Mouse (Mus musculus): ENCODE measurements around the gene Aldob. TPM values are rescaled to one million over a fixed set of nuclear protein-coding genes. Genes with fewer than 3 reads are reported as not detected.
A peak's percentile ranks its signal among the peaks of the same experiment; 100 is the strongest.

Aldob gene
- polyA plus RNA-seq, 1 experiment from 2014 or later, result 2,616 TPM

DNA sequence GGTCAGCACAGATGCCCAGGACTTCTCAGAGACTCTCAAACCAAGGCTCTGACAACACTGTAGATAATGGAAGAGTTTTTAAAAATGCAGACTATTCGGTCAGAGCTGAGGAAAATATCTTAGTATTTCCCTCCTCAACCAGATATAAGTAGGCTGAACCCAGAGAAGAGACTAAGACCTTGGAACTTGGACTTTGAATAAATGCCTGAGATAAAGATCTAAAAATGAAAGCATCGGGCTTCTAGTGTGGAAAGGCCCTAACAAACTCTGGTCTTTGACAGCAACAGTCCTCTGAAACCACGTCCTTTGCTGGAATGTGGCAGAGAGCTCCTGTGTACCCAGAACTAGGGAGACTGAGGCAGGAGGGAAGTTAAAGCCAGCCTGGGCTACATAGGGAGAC lies 43.0 kb downstream of the Aldob start, which contains the start of gene Baat:
Gene Baat, minus strand, starts transcription at position 172 of the 400 bp plus-strand sequence.
- H3K9ac ChIP-seq (replicated peaks), result peak within 1 kb of the TSS; percentile 31
- no peak for DNase-seq
- no peak within 1 kb of the TSS for H3K4me3 ChIP-seq (ENCODE audit: low read depth, low read length)
- WGBS (ENCODE audit: insufficient replicate concordance), result 51% methylated on average over 3 of the region's 3 CpGs
- H3K4me1 ChIP-seq (ENCODE audit: insufficient read depth), result peaks cover 8% of the 10 kb centered on the region
- peak within 1 kb of the TSS; percentile 76 for H3K27ac ChIP-seq (ENCODE audit: low read depth)
- no peaks in the 10 kb centered on the region for H3K36me3 ChIP-seq (replicated peaks; ENCODE audit: insufficient read depth, low read length)
- TF ChIP-seq CTCF (IDR thresholded peaks at IDR 0.05; ENCODE audit: low read depth), result no peak
- no peak for TF ChIP-seq EP300 (IDR thresholded peaks at IDR 0.05; ENCODE audit: low read depth)
- peak within 1 kb of the TSS; percentile 42 for H3K4me2 ChIP-seq (ENCODE audit: low read depth, low read length)
- H3K27me3 ChIP-seq (ENCODE audit: insufficient read depth, low read length), result no peaks in the 10 kb centered on the region
- no peaks in the 10 kb centered on the region for H3K9me3 ChIP-seq (ENCODE audit: low read length)
- ATAC-seq, result no peak

DNA sequence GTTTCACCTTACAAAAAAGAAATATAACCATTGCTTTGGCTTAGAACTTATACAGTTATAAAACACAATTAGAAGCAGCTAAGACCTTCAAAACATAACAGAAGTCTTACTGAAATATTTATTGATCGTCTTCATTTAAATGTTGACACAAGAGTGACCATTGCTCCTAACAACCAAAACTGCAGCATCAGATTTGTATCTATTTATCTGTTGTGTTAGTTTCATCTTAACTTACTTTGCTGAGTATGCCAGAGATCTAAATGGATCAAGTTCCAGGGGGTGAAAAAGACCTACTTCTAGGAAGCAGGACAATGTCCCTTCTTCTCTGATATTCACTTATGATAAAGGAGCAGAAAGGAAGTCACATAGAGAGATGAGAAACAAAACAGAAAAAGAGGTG lies 45.8 kb downstream of the Aldob start:
- peak overlapping the region; percentile 56 for H3K27ac ChIP-seq (ENCODE audit: low read depth)
- peak overlapping the region; percentile 1; the same call in 1 of the 2 replicates for H3K4me2 ChIP-seq (ENCODE audit: low read depth, low read length)
- no peak overlapping the region for H3K9ac ChIP-seq (replicated peaks)

More for the DNA sequence above, 45.8 kb downstream of the Aldob start:
- TF ChIP-seq EP300 (IDR thresholded peaks at IDR 0.05; ENCODE audit: low read depth) (no peak), CTCF (IDR thresholded peaks at IDR 0.05; ENCODE audit: low read depth) (no peak)
- Histone ChIP-seq H3K27me3 (ENCODE audit: insufficient read depth, low read length) (no peaks in the 10 kb centered on the region), H3K9me3 (ENCODE audit: low read length) (no peaks in the 10 kb centered on the region), H3K4me1 (ENCODE audit: insufficient read depth) (peaks cover 8% of the 10 kb centered on the region), H3K36me3 (replicated peaks; ENCODE audit: insufficient read depth, low read length) (no peaks in the 10 kb centered on the region), H3K4me3 (ENCODE audit: low read depth, low read length) (no peak overlapping the region)
- WGBS (ENCODE audit: insufficient replicate concordance), result 62% methylated on average over 1 of the region's 1 CpGs
- no peak for ATAC-seq
- DNase-seq, result no peak

Other genes with a start within 250 kb of the Aldob start
- 8.7 and 13.6 TPM in 2 replicates for gene Acnat2, start 141.4 kb downstream of the Aldob start, polyA plus RNA-seq (2015; fragmentation: Nextera tagmentation; extraction: Ambion mirVana)
- gene Acnat1, start 75.6 kb downstream of the Aldob start, polyA plus RNA-seq (2015; fragmentation: Nextera tagmentation; extraction: Ambion mirVana), result 3.5 and 4.4 TPM in 2 replicates
- 16.6 and 18.2 TPM in 2 replicates for gene Baat, start 43.0 kb downstream of the Aldob start, polyA plus RNA-seq (2015; fragmentation: Nextera tagmentation; extraction: Ambion mirVana)
- gene Mrpl50, start 28.5 kb downstream of the Aldob start, polyA plus RNA-seq (2015; fragmentation: Nextera tagmentation; extraction: Ambion mirVana), result 64.3 and 66.1 TPM in 2 replicates
- gene Zfp189, start 28.4 kb downstream of the Aldob start, polyA plus RNA-seq (2015; fragmentation: Nextera tagmentation; extraction: Ambion mirVana), result 2.2 and 2.5 TPM in 2 replicates
- gene Tmem246, start 48.3 kb upstream of the Aldob start, polyA plus RNA-seq (2015; fragmentation: Nextera tagmentation; extraction: Ambion mirVana), result 3.3 and 3.9 TPM in 2 replicates
- 9.4 and 11.8 TPM in 2 replicates for gene Rnf20, start 82.5 kb upstream of the Aldob start, polyA plus RNA-seq (2015; fragmentation: Nextera tagmentation; extraction: Ambion mirVana)
- gene Ppp3r2, start 132.5 kb upstream of the Aldob start, polyA plus RNA-seq (2015; fragmentation: Nextera tagmentation; extraction: Ambion mirVana), result not detected in 2 replicates